Mouse (Mus musculus) natural killer cell, adult 2 months (primary cell): Measurements from ENCODE around the gene Rhox4g.
"Not testable (repeated sequence)": the region's sequence is repeated elsewhere in the genome, so short reads cannot be mapped to it uniquely, and the experiment has no call there.

ENCODE experiments used
- DNase-seq, 2 experiments: peaks; one replicate each; pipeline ENCODE4 v3.0.0; 2022; ENCODE audit warnings: low spot score in 2 of 2

Rhox4g gene

DNA sequence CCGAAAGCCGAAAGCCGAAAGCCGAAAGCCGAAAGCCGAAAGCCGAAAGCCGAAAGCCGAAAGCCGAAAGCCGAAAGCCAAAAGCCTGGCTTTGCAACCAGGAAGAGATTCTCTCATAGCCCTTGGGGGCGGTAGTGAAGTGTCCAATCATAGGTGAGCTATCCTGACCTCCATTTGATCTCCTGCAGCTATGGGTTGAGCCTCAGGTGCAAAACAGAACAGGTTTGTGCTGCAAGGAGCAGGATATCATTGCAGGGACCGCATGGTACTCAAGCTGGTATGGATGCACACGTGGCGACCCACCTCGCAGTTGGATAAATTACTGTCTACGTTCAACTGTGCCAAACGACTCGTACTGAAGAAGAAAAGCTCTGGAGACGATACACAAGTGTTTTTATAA, at the start of gene Rhox4g:
Gene Rhox4g (minus strand): TSS at position 101 of the 400 bp plus-strand sequence.
- not testable (repeated sequence) for DNase-seq

DNA sequence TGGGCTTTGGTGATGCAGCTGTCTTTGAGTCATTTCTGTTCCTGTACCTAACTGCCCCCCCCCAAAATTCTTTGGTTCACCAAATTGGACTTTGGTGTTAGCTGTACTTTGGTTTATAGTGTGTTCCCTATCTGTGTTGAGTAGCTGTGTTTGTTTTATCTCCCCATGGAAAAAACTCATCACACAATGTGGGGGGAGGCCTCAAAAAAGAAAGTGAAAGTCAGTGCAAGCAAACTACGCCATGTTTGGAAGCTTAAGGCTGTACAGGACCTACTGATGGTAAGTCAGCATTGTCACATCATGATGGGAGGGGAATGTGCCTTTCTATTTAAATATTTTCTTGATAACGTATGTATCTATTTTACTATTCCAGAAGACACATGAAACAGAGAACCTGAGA, 41.1 kb upstream of the Rhox4g start:
- DNase-seq, result no peak

DNA sequence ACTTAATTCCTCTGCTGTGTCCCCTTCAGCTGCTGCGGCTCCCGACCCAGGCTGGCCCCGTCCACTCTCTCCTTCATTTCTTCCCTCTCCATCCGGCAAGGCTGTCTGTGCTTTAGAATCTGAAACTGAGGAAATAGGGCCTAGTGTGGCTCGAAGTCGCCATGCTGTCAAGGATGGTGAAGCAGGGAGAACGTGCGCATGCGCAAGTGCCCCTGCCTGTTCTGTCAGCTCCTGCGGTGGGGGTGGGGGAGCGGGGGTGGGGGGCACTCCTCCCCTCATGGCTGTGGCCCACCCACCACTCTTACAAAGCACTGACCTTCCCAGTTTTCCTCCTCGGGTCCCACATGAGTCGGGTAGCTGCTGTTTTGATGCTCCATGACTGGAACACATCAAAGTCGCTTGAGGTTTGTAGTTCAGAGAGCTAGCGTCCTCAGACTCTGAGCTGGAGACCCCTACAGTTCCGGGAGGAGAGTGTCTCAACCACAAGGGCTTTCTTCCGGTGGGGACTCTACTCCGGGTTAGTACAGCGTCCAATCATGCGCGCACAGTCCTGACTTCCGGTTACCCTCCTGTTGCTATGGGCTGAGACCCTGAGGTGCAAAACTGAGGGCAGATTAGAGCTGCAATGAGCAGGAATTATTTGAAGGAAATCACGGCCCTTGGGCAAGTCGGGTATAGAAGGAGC, 32.0 kb upstream of the Rhox4g start:
- no peak for DNase-seq

DNA sequence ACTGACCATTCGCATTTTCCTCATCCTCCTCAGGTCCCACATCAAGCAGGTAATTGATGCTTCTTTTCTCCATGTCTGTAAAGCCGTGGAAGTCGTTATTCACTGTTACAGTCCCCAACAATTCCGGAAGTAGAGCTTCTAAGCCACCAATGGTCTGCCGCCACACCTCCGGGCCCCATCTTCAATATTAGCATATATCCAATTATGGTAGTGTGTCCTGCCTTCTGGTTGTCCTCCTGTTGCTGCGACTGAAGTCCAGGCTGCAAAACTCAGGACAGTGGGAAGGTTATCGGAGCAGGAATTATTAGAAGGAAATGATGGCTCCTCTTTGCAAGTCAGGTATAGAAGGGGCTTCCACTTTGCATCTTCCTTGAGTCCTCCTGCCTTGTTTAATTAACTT, 22.1 kb upstream of the Rhox4g start, which contains the start of gene Rhox2h:
Gene Rhox2h (minus strand): TSS at position 101 of the 400 bp plus-strand sequence.
- not testable (repeated sequence) for DNase-seq

DNA sequence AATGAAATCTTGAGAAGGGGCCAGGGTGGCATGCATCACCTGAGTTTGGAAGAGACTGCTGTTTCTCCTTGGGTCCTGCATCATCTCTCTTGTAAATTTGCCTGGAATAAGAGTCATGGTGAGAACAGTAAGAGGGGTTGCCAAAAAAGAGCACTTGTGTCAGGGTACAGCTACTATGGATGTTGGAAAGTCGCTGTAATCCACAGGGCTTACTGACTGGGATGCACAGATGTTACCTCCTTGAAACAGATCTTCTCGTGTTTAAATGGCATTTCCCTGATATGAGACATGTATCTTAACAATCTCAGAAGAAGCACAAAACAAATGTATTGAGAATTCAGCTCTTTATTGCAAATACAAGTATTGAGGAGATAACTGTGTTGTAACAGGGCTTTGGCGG, 17.5 kb upstream of the Rhox4g start, which contains the start of gene Rhox3h:
Gene Rhox3h (minus strand): TSS at position 101 of the 400 bp plus-strand sequence.
- not testable (repeated sequence) for DNase-seq

DNA sequence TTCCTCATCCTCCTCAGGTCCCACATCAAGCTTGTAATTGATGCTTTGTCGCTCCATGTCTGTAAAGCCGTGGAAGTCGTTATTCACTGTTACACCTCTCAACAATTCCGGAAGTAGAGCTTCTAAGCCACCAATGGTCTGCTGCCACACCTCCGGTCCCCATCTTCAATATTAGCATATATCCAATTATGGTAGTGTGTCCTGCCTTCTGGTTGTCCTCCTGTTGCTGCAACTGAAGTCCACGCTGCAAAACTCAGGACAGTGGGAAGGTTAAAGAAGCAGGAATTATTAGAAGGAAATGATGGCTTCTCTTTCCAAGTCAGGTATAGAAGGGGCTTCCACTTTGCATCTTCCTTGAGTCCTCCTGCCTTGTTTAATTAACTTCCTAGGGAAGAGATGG, 7.8 kb downstream of the Rhox4g start, which contains the start of gene Rhox2g:
Gene Rhox2g (minus strand): TSS at position 101 of the 400 bp plus-strand sequence.
- DNase-seq, result not testable (repeated sequence)

DNA sequence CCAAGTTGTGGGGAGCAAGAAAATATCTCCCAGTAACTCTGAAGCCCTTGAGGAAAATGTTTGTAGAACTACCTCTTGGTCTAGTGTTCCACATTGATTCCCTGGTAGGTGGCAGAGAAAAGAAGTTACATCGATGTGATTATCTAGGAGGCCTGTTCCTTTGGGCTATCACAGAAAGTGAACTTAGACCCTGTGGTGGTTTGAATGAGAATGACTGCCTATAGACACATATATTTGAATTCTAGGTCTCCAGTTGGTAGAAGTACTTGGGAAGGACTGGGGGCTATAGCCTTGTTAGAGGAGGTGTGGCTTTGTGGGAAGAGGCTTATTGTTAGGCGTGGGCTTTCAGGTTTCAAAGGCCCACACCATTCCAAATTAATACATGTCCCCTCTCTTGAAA, 22.6 kb downstream of the Rhox4g start, which contains the start of gene Rhox3g:
Gene Rhox3g (minus strand): TSS at position 101 of the 400 bp plus-strand sequence.
- DNase-seq, result not testable (repeated sequence)

DNA sequence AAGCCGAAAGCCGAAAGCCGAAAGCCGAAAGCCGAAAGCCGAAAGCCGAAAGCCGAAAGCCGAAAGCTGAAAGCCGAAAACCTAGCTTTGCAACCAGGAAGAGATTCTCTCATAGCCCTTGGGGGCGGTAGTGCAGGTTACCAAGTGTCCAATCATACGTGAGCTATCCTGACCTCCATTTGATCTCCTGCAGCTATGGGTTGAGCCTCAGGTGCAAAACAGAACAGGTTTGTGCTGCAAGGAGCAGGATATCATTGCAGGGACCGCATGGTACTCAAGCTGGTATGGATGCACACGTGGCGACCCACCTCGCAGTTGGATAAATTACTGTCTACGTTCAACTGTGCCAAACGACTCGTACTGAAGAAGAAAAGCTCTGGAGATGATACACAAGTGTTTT, 43.5 kb downstream of the Rhox4g start, which contains the start of gene Rhox4f:
Gene Rhox4f (minus strand): TSS at position 101 of the 400 bp plus-strand sequence.
- not testable (repeated sequence) for DNase-seq
